Mouse (Mus musculus) neural tube, embryonic 14.5 days (tissue): ENCODE results near the gene 9530053A07Rik. TPM values are rescaled to one million over a fixed set of nuclear protein-coding genes. Genes with fewer than 3 reads are reported as not detected.
A peak's percentile ranks its signal among the peaks of the same experiment; 100 is the strongest.
"Not testable (repeated sequence)": the region's sequence is repeated elsewhere in the genome, so short reads cannot be mapped to it uniquely, and the experiment has no call there.

ENCODE experiments used
- ATAC-seq: fragments of 200-750 bp; cut with Nextera tagmentation; 2 replicates; pipeline ENCODE4 v1.8.0; 2017; ENCODE audit warnings: low read depth, mild to moderate bottlenecking, moderate TSS enrichment, moderate library complexity
- H3K27ac ChIP-seq: fragments of 300-500 bp; sonication (generic); 2 replicates; pipeline ENCODE4 v1.5.1; 2014; ENCODE audit warnings: low read depth, mild to moderate bottlenecking, control low read depth, low read length, moderate library complexity, mixed read lengths
- H3K27me3 ChIP-seq: fragments of 300-500 bp; sonication (generic); 2 replicates; pipeline ENCODE4 v1.6.1; 2014; ENCODE audit warnings: low read length; ENCODE audit not compliant: control insufficient read depth, insufficient read depth
- H3K36me3 ChIP-seq: fragments of 300-500 bp; sonication (generic); 2 replicates; pipeline ENCODE4 v1.6.1; 2014; ENCODE audit warnings: low read length, mixed read lengths; ENCODE audit not compliant: control insufficient read depth, insufficient read depth
- H3K4me1 ChIP-seq: fragments of 300-500 bp; sonication (generic); 2 replicates; pipeline ENCODE4 v1.6.1; 2014; ENCODE audit warnings: low read length; ENCODE audit not compliant: control insufficient read depth, insufficient read depth
- H3K4me2 ChIP-seq: fragments of 300-500 bp; sonication (generic); 2 replicates; pipeline ENCODE4 v1.6.1; 2014; ENCODE audit warnings: mild to moderate bottlenecking, low read depth, low read length, control low read depth
- H3K4me3 ChIP-seq: fragments of 300-500 bp; sonication (generic); 2 replicates; pipeline ENCODE4 v1.5.1; 2014; ENCODE audit warnings: low read depth, low read length, control low read depth, mixed read lengths
- H3K9ac ChIP-seq: fragments of 300-500 bp; sonication (generic); replicated peaks from 2 replicates; pipeline ENCODE4 v1.6.1; 2014; ENCODE audit warnings: low read depth, mild to moderate bottlenecking, control low read depth, low read length, mixed read lengths
- H3K9me3 ChIP-seq: fragments of 300-500 bp; sonication (generic); 2 replicates; pipeline ENCODE4 v1.6.1; 2016; ENCODE audit warnings: low read length; ENCODE audit not compliant: control insufficient read depth
- WGBS: fragments of 180-500 bp; shearing (Covaris S2); extraction: QIAGEN DNeasy Blood & Tissue Kit; methylation state at CpG from one replicate; pipeline ENCODE4 v1.1.7; 2014; 5-methylcytosine and 5-hydroxymethylcytosine counted together
- polyA plus RNA-seq: library from polyadenylated mRNA; unstranded; fragments of >200 nt; fragmentation: Nextera tagmentation; extraction: Ambion mirVana; gene quantifications from 2 replicates; pipeline ENCODE4 v1.2.1, GENCODE M21; 2014

The 9530053A07Rik gene
- polyA plus RNA-seq: 0.08 and 0.15 TPM in 2 replicates

DNA sequence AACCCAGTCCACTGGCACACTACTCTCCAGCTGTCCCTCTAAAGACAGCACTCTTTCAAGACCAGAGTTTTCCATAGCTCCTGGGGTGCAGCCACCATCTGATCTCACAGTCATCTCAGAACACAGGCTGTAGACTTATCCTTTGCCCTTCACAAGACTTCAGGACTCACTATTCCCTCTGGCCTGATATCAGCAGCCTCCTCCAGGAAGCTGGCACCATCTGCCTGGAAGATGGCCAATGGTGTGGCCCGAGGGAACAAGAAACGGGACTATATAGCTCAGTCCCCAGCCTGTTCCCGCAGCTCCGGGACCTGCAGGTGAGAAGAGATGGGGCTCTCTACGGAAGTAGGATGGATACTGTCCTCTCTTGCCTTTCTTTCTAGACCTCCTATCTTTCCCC is at the start of gene 9530053A07Rik:
Gene 9530053A07Rik, plus strand, starts transcription at position 301 of the 400 bp plus-strand sequence.
- Histone ChIP-seq H3K27ac (no peak within 1 kb of the TSS), H3K9me3 (no peaks in the 10 kb centered on the region), H3K9ac (no peak within 1 kb of the TSS), H3K36me3 (no peaks in the 10 kb centered on the region), H3K4me2 (no peak within 1 kb of the TSS), H3K4me3 (no peak within 1 kb of the TSS), H3K4me1 (no peaks in the 10 kb centered on the region), H3K27me3 (no peaks in the 10 kb centered on the region)
- 90% methylated on average over 5 of the region's 5 CpGs for WGBS
- ATAC-seq: no peak

DNA sequence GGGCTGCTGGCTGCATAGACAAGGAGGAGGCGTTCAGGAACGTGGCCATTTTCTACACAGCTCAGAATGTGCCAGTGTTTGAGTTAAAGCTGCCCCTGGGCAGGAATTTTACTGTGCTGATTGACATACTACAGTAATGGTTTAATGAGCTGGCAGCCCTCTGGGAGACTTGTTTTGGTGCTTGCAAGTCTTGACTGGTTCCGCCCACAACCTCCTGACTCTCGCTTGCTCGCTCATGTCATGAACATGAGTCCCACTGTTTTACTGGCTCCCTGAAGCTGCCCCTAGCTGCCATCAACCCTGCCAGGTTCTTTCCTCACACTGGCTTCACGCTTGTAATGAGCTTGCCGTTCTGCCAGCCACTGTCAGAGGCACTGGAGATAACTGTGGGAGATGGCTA is 45.1 kb upstream of the 9530053A07Rik start:
- Histone ChIP-seq H3K27ac (no peak overlapping the region), H3K4me3 (no peak overlapping the region), H3K9me3 (no peaks in the 10 kb centered on the region), H3K9ac (no peak overlapping the region), H3K27me3 (no peaks in the 10 kb centered on the region), H3K36me3 (no peaks in the 10 kb centered on the region), H3K4me1 (no peaks in the 10 kb centered on the region), H3K4me2 (no peak overlapping the region)
- no peak for ATAC-seq
- 62% methylated on average over 7 of the region's 7 CpGs for WGBS

DNA sequence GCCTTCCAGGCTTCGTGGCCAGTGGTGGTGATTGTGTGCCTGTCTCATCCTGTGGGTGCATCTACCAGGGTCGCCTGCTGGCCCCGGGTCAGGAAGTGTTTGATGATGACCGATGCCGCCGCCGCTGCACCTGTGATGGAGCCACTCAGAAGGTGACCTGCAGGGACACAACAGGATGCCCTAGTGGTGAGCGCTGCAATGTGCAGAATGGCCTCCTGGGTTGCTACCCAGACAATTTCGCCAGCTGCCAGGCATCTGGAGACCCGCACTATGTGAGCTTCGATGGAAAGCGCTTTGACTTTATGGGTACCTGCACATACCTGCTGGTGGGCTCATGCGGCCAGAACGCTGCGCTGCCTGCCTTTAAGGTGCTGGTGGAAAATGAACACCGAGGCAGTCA is 43.0 kb upstream of the 9530053A07Rik start:
- no peak for ATAC-seq

DNA sequence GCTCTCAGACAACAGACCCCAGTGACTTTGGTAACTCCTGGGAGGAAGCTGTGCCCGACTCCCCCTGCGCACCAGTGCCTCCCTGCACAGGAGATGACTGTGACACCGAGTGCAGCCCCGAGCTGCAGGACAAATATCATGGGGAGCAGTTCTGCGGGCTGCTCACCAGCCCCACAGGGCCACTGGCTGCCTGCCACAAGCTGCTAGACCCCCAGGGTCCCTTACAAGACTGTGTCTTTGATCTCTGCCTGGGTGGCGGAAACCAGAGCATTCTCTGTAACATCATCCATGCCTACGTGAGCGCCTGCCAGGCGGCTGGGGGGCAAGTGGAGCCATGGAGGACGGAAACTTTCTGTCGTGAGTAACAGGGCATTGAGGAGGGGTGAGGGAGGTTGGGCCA is 35.7 kb upstream of the 9530053A07Rik start:
- Histone ChIP-seq H3K4me1 (no peaks in the 10 kb centered on the region), H3K36me3 (no peaks in the 10 kb centered on the region), H3K4me3 (no peak overlapping the region), H3K4me2 (no peak overlapping the region), H3K9ac (no peak overlapping the region), H3K9me3 (no peaks in the 10 kb centered on the region), H3K27me3 (no peaks in the 10 kb centered on the region), H3K27ac (no peak overlapping the region)
- 37% methylated on average over 11 of the region's 11 CpGs for WGBS
- ATAC-seq: no peak

More for the DNA sequence above, 43.0 kb upstream of the 9530053A07Rik start:
- Histone ChIP-seq H3K27me3 (no peaks in the 10 kb centered on the region), H3K9ac (no peak overlapping the region), H3K4me3 (no peak overlapping the region), H3K9me3 (no peaks in the 10 kb centered on the region), H3K36me3 (no peaks in the 10 kb centered on the region), H3K4me2 (no peak overlapping the region), H3K27ac (no peak overlapping the region), H3K4me1 (no peaks in the 10 kb centered on the region)
- 81% methylated on average over 16 of the region's 16 CpGs for WGBS

DNA sequence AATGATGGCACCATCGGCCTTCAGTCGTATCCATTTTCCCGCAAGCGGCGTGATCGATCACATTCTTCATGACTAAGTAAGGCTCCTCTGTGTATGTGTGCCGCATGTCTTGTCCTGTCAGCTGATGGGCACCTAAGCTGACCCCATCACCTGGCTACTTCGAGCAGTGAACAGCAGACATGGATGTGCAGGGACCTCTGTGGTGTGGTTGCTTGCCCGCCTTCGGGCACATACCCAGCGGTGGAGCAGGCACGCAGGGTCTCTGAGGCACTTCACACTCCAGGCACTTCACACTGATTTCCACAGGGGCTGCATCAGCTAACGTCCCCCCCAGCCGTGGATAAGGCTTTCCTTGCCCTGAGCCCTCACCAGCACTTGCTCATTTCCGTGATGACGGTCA is 30.2 kb upstream of the 9530053A07Rik start:
- Histone ChIP-seq H3K4me2 (no peak overlapping the region), H3K27me3 (no peaks in the 10 kb centered on the region)

DNA sequence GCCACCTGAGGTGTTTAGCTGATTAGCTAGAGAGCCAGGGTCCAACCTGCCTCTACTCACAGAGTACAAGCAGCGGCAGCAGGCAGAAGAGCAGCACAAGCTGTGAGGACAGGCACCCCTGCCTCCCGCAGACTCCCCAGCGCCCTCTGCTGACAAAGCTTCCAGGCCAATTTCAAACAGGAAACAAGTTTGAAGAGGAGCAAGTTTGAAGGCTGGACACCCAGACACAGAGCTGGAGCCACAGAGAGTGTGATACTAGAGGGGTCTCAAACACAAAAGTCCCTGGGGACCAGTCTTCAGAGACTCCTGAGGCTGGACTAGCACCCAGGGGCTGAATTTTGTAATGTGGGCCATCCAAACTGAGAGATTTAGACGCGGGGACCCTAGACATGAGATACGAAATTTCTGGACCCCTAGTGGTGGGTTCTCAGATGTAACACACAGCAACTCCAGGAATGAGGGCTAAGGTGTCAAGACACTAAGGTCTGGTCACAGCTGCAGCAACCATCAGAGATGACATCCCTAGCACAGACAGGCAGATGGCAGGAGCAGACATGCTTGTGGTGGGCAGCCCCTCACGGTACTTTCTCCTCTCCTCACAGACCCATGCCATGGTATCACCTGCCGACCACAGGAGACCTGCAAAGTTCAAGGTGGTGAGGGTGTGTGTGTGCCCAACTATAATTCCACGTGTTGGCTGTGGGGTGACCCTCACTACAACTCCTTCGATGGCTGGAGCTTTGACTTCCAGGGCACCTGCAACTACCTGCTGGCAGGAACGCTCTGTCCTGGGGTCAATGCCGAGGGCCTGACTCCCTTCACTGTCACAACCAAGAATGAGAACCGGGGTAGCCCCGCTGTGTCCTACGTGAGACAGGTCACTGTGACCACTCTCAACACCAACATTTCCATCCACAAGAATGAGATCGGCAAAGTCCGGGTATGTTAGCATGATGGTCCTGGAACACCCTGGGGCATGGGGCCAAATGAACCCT is 28.4 kb upstream of the 9530053A07Rik start:
- H3K9ac ChIP-seq: no peak overlapping the region
- H3K4me1 ChIP-seq: no peaks in the 10 kb centered on the region
- 70% methylated on average over 17 of the region's 17 CpGs for WGBS

More for the DNA sequence above, 30.2 kb upstream of the 9530053A07Rik start:
- 97% methylated on average over 16 of the region's 16 CpGs for WGBS
- H3K27ac ChIP-seq: no peak overlapping the region
- H3K9ac ChIP-seq: no peak overlapping the region
- no peak overlapping the region for H3K4me3 ChIP-seq
- no peak for ATAC-seq
- no peaks in the 10 kb centered on the region for H3K4me1 ChIP-seq
- no peaks in the 10 kb centered on the region for H3K9me3 ChIP-seq
- H3K36me3 ChIP-seq: no peaks in the 10 kb centered on the region

DNA sequence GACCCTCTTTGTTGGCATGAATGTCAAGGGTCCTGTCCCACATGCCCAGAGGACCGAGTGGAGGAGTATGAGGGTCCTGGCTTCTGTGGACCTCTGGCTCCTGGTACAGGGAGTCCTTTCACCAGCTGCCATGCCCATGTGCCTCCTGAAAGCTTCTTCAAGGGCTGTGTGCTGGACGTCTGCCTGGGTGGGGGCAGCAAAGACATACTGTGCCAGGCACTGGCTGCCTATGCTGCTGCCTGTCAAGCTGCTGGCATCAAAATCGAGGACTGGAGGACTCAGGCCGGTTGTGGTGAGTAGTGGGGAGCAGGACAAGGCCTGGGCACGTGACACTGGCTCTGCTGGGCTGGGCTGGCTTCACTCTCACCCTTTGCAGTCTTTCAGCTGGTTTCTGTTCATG is 26.3 kb upstream of the 9530053A07Rik start:
- WGBS: 52% methylated on average over 5 of the region's 5 CpGs
- not testable (repeated sequence) for ATAC-seq, H3K27ac ChIP-seq, H3K4me1 ChIP-seq, H3K27me3 ChIP-seq, H3K4me3 ChIP-seq, H3K9me3 ChIP-seq, H3K36me3 ChIP-seq, H3K4me2 ChIP-seq, H3K9ac ChIP-seq

More for the DNA sequence above, 28.4 kb upstream of the 9530053A07Rik start:
- Histone ChIP-seq H3K27me3 (no peaks in the 10 kb centered on the region), H3K4me2 (no peak overlapping the region), H3K27ac (no peak overlapping the region), H3K36me3 (no peaks in the 10 kb centered on the region), H3K9me3 (no peaks in the 10 kb centered on the region), H3K4me3 (no peak overlapping the region)
- ATAC-seq: no peak

DNA sequence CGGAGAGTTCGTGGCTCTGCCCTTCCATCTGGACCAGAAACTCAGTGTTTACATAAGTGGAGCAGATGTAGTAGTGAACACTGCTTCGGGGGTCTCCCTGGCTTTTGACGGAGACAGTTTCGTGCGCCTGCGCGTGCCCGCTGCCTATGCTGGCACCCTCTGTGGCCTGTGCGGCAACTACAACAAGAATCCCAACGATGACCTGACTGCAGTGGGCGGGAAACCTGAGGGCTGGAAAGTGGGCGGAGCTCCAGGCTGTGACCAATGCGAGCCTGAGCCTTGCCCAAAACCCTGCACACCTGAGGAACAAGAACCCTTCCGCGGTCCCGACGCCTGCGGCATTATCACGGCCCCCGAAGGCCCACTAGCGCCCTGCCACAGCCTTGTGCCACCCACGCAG is 24.6 kb upstream of the 9530053A07Rik start:
- 5% methylated on average over 23 of the region's 23 CpGs for WGBS
- no peaks in the 10 kb centered on the region for H3K27me3 ChIP-seq
- peak; percentile 70; the same call in 1 of the 2 replicates for ATAC-seq

DNA sequence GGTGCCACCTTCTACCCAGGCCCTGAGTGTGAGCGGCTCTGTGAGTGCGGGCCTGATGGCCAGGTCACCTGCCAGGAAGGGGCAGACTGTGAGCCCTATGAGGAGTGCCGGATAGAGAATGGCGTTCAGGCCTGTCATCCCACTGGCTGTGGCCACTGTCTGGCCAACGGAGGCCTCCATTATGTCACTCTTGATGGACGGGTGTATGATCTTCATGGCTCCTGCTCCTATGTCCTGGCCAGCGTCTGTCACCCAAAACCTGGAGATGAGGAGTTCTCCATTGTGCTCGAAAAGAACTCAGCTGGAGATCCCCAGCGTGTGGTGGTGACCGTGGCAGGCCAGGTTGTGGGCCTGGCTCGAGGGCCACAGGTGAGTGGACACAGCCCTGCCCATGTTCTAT is 23.0 kb upstream of the 9530053A07Rik start:
- no peaks in the 10 kb centered on the region for H3K27me3 ChIP-seq
- no peak for ATAC-seq

More for the DNA sequence above, 24.6 kb upstream of the 9530053A07Rik start:
- no peaks in the 10 kb centered on the region for H3K9me3 ChIP-seq
- no peaks in the 10 kb centered on the region for H3K4me1 ChIP-seq
- no peak overlapping the region for H3K9ac ChIP-seq
- H3K27ac ChIP-seq: no peak overlapping the region
- peak overlapping the region; percentile 33; the same call in 1 of the 2 replicates for H3K4me2 ChIP-seq
- no peaks in the 10 kb centered on the region for H3K36me3 ChIP-seq
- H3K4me3 ChIP-seq: no peak overlapping the region

More for the DNA sequence above, 23.0 kb upstream of the 9530053A07Rik start:
- Histone ChIP-seq H3K4me2 (no peak overlapping the region), H3K27ac (no peak overlapping the region), H3K36me3 (no peaks in the 10 kb centered on the region), H3K4me3 (no peak overlapping the region), H3K4me1 (no peaks in the 10 kb centered on the region), H3K9ac (no peak overlapping the region), H3K9me3 (no peaks in the 10 kb centered on the region)
- 89% methylated on average over 11 of the region's 11 CpGs for WGBS
